Mouse (Mus musculus) lung, postnatal 0 days (tissue): ENCODE results near the gene Fmo2.

Experiments used
- CTCF ChIP-seq: IDR thresholded peaks from 2 replicates; pipeline ENCODE4 v1.5.1; 2016; ENCODE audit warnings: antibody characterized with exemption, mild to moderate bottlenecking
- EP300 ChIP-seq: IDR thresholded peaks from 2 replicates; pipeline ENCODE4 v1.6.1; 2016; ENCODE audit warnings: antibody characterized with exemption, mild to moderate bottlenecking, control low read depth

DNA sequence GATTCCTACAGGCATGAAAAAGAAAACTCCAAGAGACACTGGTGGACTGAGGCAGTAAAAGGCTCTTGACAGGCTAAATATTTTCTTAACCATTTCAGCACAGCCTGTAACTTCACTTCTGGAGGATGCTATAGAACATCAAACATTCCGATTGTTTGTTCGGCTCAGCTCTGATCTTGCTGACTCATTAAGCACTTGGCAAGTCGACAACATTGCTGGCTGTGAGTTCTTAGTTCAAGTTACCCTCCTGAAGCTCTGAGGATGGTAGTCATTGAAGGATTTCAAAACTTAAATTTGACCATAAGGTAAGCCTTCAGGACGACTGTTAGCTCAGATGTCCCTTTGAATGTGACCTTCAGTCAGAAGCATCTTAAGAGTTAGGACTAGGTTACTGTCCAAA is 31.1 kb downstream of the Fmo2 start:
- no peak for TF ChIP-seq CTCF
- TF ChIP-seq EP300, result no peak
